Mouse (Mus musculus) embryonic facial prominence, embryonic 12.5 days (tissue): Measurements from ENCODE around the gene Plscr3. TPM values are rescaled to one million over a fixed set of nuclear protein-coding genes. Genes with fewer than 3 reads are reported as not detected.

Experiments used
- ATAC-seq: fragments of 200-750 bp; cut with Nextera tagmentation; 2 replicates; pipeline ENCODE4 v1.8.0; 2017; ENCODE audit not compliant: insufficient number of reproducible peaks, insufficient read depth, low FRiP score, low TSS enrichment
- H3K27ac ChIP-seq: fragments of 300-500 bp; sonication (generic); 2 replicates; pipeline ENCODE4 v1.5.1; 2016; ENCODE audit warnings: mild to moderate bottlenecking
- H3K27me3 ChIP-seq: fragments of 300-500 bp; sonication (generic); 2 replicates; pipeline ENCODE4 v1.6.1; 2016; ENCODE audit warnings: mild to moderate bottlenecking, moderate library complexity
- H3K36me3 ChIP-seq: fragments of 300-500 bp; sonication (generic); 2 replicates; pipeline ENCODE4 v1.6.1; 2016; ENCODE audit warnings: mild to moderate bottlenecking
- H3K4me1 ChIP-seq: fragments of 300-500 bp; sonication (generic); 2 replicates; pipeline ENCODE4 v1.6.1; 2016
- H3K4me2 ChIP-seq: fragments of 300-500 bp; sonication (generic); replicated peaks from 2 replicates; pipeline ENCODE4 v1.6.1; 2016; ENCODE audit warnings: mild to moderate bottlenecking, moderate library complexity
- H3K4me3 ChIP-seq: fragments of 300-500 bp; sonication (generic); 2 replicates; pipeline ENCODE4 v1.5.1; 2016; ENCODE audit warnings: mild to moderate bottlenecking
- H3K9ac ChIP-seq: fragments of 300-500 bp; sonication (generic); 2 replicates; pipeline ENCODE4 v1.6.1; 2016; ENCODE audit warnings: mild to moderate bottlenecking, moderate library complexity
- H3K9me3 ChIP-seq: fragments of 300-500 bp; sonication (generic); 2 replicates; pipeline ENCODE4 v1.6.1; 2016; ENCODE audit warnings: mild to moderate bottlenecking, moderate library complexity
- WGBS: fragments of 180-500 bp; shearing (Covaris S2); methylation state at CpG from one replicate; pipeline ENCODE4 v1.1.7; 2016; 5-methylcytosine and 5-hydroxymethylcytosine counted together
- polyA plus RNA-seq: library from polyadenylated mRNA; unstranded; fragments of >200 nt; fragmentation: Nextera tagmentation; extraction: Ambion mirVana; gene quantifications from 2 replicates; pipeline ENCODE4 v1.2.1, GENCODE M21; 2016

The Plscr3 gene
- polyA plus RNA-seq, 1 experiment from 2014 or later: 127 TPM

- H3K27ac ChIP-seq: no peak overlapping the region; the same call in 1 of the 2 replicates
These were observed 36.9 kb downstream of the Plscr3 start for GRCm38 (mm10) chr11:69883066-69883465.

GRCm38 (mm10) chr11:69883527-69884151, 37.5 kb downstream of the Plscr3 start:
- Histone ChIP-seq H3K27me3 (no peaks in the 10 kb centered on the region), H3K4me3 (no peak overlapping the region), H3K4me2 (no peak overlapping the region), H3K27ac (no peak overlapping the region; the same call in 1 of the 2 replicates), H3K9ac (no peak overlapping the region), H3K36me3 (no peaks in the 10 kb centered on the region), H3K4me1 (peaks cover 11% of the 10 kb centered on the region; the same call in 1 of the 2 replicates), H3K9me3 (no peaks in the 10 kb centered on the region)
- 76% methylated on average over 8 of the region's 8 CpGs for WGBS
- ATAC-seq: no peak

More at GRCm38 (mm10) chr11:69883066-69883465, 36.9 kb downstream of the Plscr3 start:
- ATAC-seq: no peak
- no peak overlapping the region for H3K4me2 ChIP-seq
- no peak overlapping the region for H3K4me3 ChIP-seq
- no peak overlapping the region for H3K9ac ChIP-seq
- peaks cover 11% of the 10 kb centered on the region; the same call in 1 of the 2 replicates for H3K4me1 ChIP-seq
- WGBS: 57% methylated on average over 4 of the region's 4 CpGs
- H3K27me3 ChIP-seq: no peaks in the 10 kb centered on the region
- H3K9me3 ChIP-seq: no peaks in the 10 kb centered on the region
- H3K36me3 ChIP-seq: no peaks in the 10 kb centered on the region

GRCm38 (mm10) chr11:69884240-69884639, 38.1 kb downstream of the Plscr3 start:
- H3K4me2 ChIP-seq: no peak overlapping the region
- no peak overlapping the region for H3K4me3 ChIP-seq
- no peak overlapping the region for H3K9ac ChIP-seq
- 76% methylated on average over 9 of the region's 9 CpGs for whole genome bisulfite sequencing
- peak overlapping the region; percentile 8; the same call in 1 of the 2 replicates for H3K27ac ChIP-seq
- ATAC-seq: no peak
- H3K36me3 ChIP-seq: no peaks in the 10 kb centered on the region
- H3K9me3 ChIP-seq: no peaks in the 10 kb centered on the region
- H3K27me3 ChIP-seq: no peaks in the 10 kb centered on the region
- H3K4me1 ChIP-seq: peaks cover 11% of the 10 kb centered on the region; the same call in 1 of the 2 replicates

GRCm38 (mm10) chr11:69884663-69885062, 38.5 kb downstream of the Plscr3 start:
- no peaks in the 10 kb centered on the region for H3K36me3 ChIP-seq
- peaks cover 7% of the 10 kb centered on the region; the same call in 1 of the 2 replicates for H3K4me1 ChIP-seq
- 83% methylated on average over 8 of the region's 8 CpGs for whole genome bisulfite sequencing
- H3K27me3 ChIP-seq: no peaks in the 10 kb centered on the region
- H3K9ac ChIP-seq: no peak overlapping the region
- H3K27ac ChIP-seq: peak overlapping the region; percentile 8; the same call in 1 of the 2 replicates
- H3K4me2 ChIP-seq: no peak overlapping the region
- no peak for ATAC-seq
- no peaks in the 10 kb centered on the region for H3K9me3 ChIP-seq
- no peak overlapping the region for H3K4me3 ChIP-seq

GRCm38 (mm10) chr11:69886907-69887635, 40.9 kb downstream of the Plscr3 start:
- WGBS: 70% methylated on average over 8 of the region's 8 CpGs
- Histone ChIP-seq H3K4me2 (no peak overlapping the region), H3K9ac (no peak overlapping the region), H3K4me1 (no peaks in the 10 kb centered on the region), H3K27me3 (0 out of 2 replicates have a peak, but pooled peaks cover 2% of the 10 kb centered on the region), H3K27ac (no peak overlapping the region), H3K9me3 (no peaks in the 10 kb centered on the region), H3K4me3 (no peak overlapping the region), H3K36me3 (no peaks in the 10 kb centered on the region)
- ATAC-seq: no peak

- Histone ChIP-seq H3K9ac (no peak overlapping the region), H3K4me2 (no peak overlapping the region), H3K4me3 (no peak overlapping the region), H3K9me3 (no peaks in the 10 kb centered on the region), H3K4me1 (no peaks in the 10 kb centered on the region), H3K27ac (no peak overlapping the region), H3K36me3 (no peaks in the 10 kb centered on the region), H3K27me3 (0 out of 2 replicates have a peak, but pooled peaks cover 2% of the 10 kb centered on the region)
- ATAC-seq: no peak
- WGBS: 79% methylated on average over 4 of the region's 4 CpGs
These were observed 45.3 kb downstream of the Plscr3 start for GRCm38 (mm10) chr11:69891482-69891881.

- ATAC-seq: no peak
- Histone ChIP-seq H3K4me2 (no peak overlapping the region), H3K27me3 (0 out of 2 replicates have a peak, but pooled peaks cover 2% of the 10 kb centered on the region), H3K9me3 (no peaks in the 10 kb centered on the region), H3K36me3 (0 out of 2 replicates have a peak, but pooled peaks cover 3% of the 10 kb centered on the region), H3K9ac (no peak overlapping the region), H3K4me1 (peaks cover 10% of the 10 kb centered on the region), H3K4me3 (no peak overlapping the region), H3K27ac (no peak overlapping the region)
- WGBS: 72% methylated on average over 5 of the region's 5 CpGs
These were observed 48.5 kb downstream of the Plscr3 start for GRCm38 (mm10) chr11:69894671-69895070.

GRCm38 (mm10) chr11:69895291-69895690, 49.1 kb downstream of the Plscr3 start, which contains the start of gene Acap1:
TSS of gene Acap1 (minus strand) at chr11:69895539.
- Histone ChIP-seq H3K9me3 (no peaks in the 10 kb centered on the region), H3K27me3 (0 out of 2 replicates have a peak, but pooled peaks cover 2% of the 10 kb centered on the region), H3K9ac (no peak within 1 kb of the TSS), H3K36me3 (0 out of 2 replicates have a peak, but pooled peaks cover 3% of the 10 kb centered on the region), H3K4me3 (no peak within 1 kb of the TSS), H3K4me2 (no peak within 1 kb of the TSS), H3K4me1 (peaks cover 12% of the 10 kb centered on the region), H3K27ac (no peak within 1 kb of the TSS)
- 63% methylated on average over 4 of the region's 4 CpGs for WGBS
- ATAC-seq: no peak

- H3K27ac ChIP-seq: peak overlapping the region; percentile 96; the same call in 1 of the 2 replicates
- 16% methylated on average over 4 of the region's 4 CpGs for WGBS
- peaks cover 24% of the 10 kb centered on the region for H3K4me1 ChIP-seq
- H3K9ac ChIP-seq: peak overlapping the region; percentile 86
- no peaks in the 10 kb centered on the region for H3K9me3 ChIP-seq
- peak overlapping the region; percentile 78 for H3K4me3 ChIP-seq
- H3K36me3 ChIP-seq: peaks cover 16% of the 10 kb centered on the region
- ATAC-seq: no peak
- H3K27me3 ChIP-seq: no peaks in the 10 kb centered on the region
- peak overlapping the region; percentile 87 for H3K4me2 ChIP-seq
These were observed 53.7 kb downstream of the Plscr3 start for GRCm38 (mm10) chr11:69899870-69900269.

- H3K4me3 ChIP-seq: peak within 1 kb of the TSS; percentile 78
- H3K4me1 ChIP-seq: peaks cover 24% of the 10 kb centered on the region
- peak within 1 kb of the TSS; percentile 87 for H3K4me2 ChIP-seq
- H3K9me3 ChIP-seq: no peaks in the 10 kb centered on the region
- peak within 1 kb of the TSS; percentile 96 for H3K27ac ChIP-seq
- peak; percentile 92 for ATAC-seq
- H3K36me3 ChIP-seq: peaks cover 25% of the 10 kb centered on the region
- H3K27me3 ChIP-seq: no peaks in the 10 kb centered on the region
- WGBS: under 1% methylated on average over 38 of the region's 38 CpGs
- peak within 1 kb of the TSS; percentile 86 for H3K9ac ChIP-seq
These were observed 54.6 kb downstream of the Plscr3 start, which contains the start of the genes 2810408A11Rik and Neurl4 for GRCm38 (mm10) chr11:69900471-69901405. TSS of gene 2810408A11Rik (minus strand) at chr11:69900987. TSS of gene Neurl4 (plus strand) at chr11:69901072.

GRCm38 (mm10) chr11:69901406-69901846, 55.2 kb downstream of the Plscr3 start:
- H3K27ac ChIP-seq: peak overlapping the region; percentile 96
- H3K36me3 ChIP-seq: peaks cover 32% of the 10 kb centered on the region
- no peaks in the 10 kb centered on the region for H3K27me3 ChIP-seq
- no peaks in the 10 kb centered on the region for H3K9me3 ChIP-seq
- ATAC-seq: peak; percentile 43
- peak overlapping the region; percentile 87 for H3K4me2 ChIP-seq
- H3K4me1 ChIP-seq: peaks cover 24% of the 10 kb centered on the region
- H3K4me3 ChIP-seq: peak overlapping the region; percentile 78
- WGBS: under 1% methylated on average over 42 of the region's 42 CpGs
- H3K9ac ChIP-seq: peak overlapping the region; percentile 82
